Mouse (Mus musculus): ENCODE measurements around the gene Dixdc1.
A peak's percentile ranks its signal among the peaks of the same experiment; 100 is the strongest.

Dixdc1 gene

GRCm38 (mm10) chr9:50700921-50701691 is 38.2 kb downstream of the Dixdc1 start:
- DNase-seq (ENCODE audit: low spot score in 2 of 2) = no peak

DNA sequence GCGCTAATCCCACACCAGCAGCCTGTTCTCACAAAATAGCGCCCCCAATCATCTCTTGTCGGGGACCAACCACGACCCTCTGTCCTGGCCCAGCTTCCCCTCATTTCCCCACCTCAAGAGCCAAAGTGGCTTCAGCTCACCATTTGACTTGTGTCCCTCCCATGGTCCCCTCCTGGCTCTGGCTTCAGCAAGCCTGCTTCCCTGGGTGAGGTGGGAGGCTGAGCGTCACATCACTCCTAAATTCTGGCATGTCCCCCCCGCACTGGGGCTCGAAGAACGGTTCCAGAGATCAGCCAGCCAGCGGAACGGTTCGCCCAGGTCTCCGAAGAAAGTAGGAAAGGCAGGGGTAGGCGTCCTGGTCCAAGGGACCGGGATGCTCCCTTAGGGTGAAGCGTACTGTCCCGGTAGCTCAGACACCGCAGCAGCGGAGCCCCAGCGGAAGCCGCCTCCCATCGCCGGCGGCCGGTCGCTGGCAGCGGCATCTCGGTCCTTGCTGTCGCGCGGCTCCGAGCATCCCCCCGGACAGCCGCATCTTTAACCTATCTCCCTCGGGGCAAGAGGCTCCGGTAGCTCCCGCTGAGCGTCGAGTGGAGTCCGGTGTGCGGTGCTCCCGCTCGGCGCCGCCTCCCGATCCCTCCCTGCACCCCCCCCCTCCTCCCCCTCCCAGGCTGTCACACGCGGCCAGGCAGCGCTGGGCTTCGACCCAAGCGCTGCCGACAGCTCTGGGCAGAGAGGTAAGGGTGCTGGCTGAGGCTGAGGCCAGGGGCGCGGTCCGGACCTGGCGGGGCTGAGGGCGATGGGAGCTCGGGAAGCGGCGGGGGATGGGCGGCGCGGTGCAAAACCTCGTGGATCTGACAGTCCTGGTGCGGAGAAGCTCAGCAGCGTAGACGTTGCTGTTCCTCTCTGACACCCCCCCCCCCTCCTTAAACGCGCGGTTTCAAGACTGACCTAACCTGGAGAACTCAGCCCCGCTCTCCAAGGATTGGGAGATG is 40.6 kb downstream of the Dixdc1 start:
- DNase-seq (ENCODE audit: low spot score in 2 of 2) = peak; percentile 59 to 71

DNA sequence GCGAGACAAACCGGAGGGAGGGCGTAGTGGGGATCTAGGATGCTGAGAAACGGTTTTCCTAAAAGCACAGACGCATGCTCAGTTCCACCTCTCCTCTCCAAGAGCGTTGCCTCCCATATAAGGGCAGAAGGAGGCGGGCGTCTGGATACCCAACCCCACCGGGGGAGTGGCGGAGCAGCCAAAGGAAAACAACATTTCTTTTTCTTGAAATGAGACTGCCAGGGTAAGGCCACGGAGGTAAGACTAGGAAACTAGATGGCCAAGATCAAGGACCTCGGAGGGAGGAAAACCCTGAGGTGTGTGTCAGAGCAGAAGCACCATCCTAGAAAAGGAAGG is 41.6 kb downstream of the Dixdc1 start:
- peak; percentile 86 for DNase-seq (ENCODE audit: low spot score in 2 of 2)

- no peak for DNase-seq (ENCODE audit: low spot score in 2 of 2)
These were observed 42.2 kb downstream of the Dixdc1 start for GRCm38 (mm10) chr9:50696851-50697705.

- DNase-seq (ENCODE audit: low spot score in 2 of 2) = no peak
These were observed 44.2 kb downstream of the Dixdc1 start for GRCm38 (mm10) chr9:50695153-50695552.

DNA sequence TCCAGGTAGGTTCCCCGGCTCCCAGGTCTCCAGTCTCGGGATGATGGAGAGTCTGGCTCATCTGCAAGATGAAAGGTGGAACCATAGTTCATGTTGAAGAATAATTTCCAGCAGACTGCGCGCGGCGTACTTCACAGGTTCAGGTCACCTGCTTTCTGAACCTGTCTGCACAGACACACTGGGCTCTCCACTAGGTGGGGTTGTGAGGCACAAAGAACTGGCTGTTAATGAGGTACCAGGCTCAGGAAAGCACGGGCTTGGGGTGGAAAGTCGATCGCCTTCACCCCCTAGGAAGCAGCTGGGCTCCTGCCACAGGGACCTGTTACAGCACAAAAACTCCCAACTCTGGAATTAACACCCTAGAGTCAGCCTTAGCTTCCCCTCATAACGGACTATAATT is 45.7 kb downstream of the Dixdc1 start:
- no peak for DNase-seq (ENCODE audit: low spot score in 2 of 2)

DNA sequence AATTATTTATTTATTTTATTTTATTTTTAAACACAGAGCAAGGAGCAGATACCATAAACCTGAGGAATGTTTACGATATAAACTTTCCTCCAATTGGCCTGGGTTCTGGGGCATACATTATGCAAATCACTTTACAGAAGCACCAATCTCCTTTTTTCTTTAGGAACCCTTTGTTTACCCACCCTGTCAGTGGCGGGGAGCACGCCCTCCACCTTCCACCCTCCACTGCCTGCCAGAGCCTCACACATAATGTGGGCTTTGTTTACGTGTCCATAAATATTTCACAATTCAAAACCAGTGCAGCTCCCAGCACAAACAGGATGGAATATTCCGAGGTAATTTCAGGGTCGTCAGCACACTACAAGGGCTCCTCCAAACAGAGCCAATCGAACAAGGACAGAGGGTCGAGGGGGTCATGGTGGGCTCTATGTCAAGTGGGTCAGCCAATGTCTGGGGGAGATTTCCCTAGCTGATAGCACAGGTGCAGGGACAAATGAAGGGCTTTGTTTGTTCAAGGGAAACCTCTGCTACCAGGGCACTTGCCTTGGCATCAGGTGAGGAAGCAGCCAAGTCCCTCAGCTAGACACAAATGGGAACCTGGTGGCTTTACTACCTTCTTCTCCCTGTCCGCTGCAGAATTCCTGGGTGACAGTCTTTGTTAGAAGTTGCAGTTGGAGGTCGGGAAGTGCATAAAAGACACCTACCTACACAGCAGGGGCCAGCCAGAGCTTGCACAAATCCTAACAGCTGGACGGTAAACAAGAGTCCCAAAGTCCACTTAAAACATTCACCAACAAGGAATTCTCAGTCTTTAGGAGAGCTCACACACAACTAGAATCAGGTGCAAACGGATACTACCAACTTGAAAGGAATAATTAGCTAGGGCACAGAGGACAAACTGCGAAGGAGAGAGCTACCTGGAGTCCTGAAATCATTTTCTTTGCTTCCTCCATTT is 46.4 kb downstream of the Dixdc1 start:
- DNase-seq (ENCODE audit: low spot score in 2 of 2) = no peak

- DNase-seq (ENCODE audit: low spot score in 2 of 2) = no peak
These were observed 52.3 kb downstream of the Dixdc1 start for GRCm38 (mm10) chr9:50686866-50687652.

GRCm38 (mm10) chr9:50681727-50682126 is 57.6 kb downstream of the Dixdc1 start:
- DNase-seq (ENCODE audit: low spot score in 2 of 2) = no peak

- no peak for DNase-seq (ENCODE audit: low spot score in 2 of 2)
These were observed 59.9 kb downstream of the Dixdc1 start for GRCm38 (mm10) chr9:50679406-50679805.

DNA sequence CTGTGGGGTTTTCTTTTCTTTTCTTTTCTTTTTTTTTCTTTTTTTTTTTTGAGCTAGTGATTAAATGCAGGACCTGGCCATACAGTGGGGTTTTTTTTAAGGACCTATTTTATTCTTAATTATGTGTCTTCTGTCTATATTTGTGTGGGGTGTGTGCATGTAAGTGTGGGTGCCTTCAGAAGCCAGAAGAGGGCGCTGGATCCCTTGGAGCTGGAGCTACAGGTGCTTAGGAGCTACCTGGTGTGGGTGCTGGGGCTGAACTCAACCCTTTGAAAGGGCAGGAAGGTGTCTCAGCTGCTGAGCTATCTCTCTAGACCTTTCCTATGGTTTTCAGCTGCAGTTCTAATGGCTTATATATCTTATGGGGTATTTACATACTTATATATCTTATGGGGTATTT is 64.5 kb downstream of the Dixdc1 start:
- DNase-seq (ENCODE audit: low spot score in 2 of 2) = no peak

DNA sequence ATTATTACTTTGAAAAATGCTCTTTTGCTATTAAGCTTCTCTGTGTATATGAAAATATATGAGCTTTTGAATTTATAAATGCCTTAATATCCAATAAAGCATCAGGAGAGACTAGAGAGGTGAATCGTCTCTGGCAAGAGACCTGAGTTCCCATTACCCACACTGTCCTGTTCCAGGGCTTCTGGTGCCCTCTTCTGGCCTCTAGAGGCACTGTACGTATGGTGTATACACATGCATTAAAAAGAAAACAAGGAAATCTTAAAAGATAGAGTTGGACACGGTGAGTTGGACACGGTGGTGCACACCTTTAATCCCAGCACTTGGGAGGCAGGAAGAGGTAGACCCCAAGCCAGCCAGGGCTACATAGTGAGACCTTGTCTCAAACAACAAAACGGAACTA is 68.6 kb downstream of the Dixdc1 start:
- peak in 1 of 2 experiments; percentile 35 for DNase-seq (ENCODE audit: low spot score in 2 of 2)

GRCm38 (mm10) chr9:50667579-50668498 is 71.5 kb downstream of the Dixdc1 start:
- no peak for DNase-seq (ENCODE audit: low spot score in 2 of 2)

DNA sequence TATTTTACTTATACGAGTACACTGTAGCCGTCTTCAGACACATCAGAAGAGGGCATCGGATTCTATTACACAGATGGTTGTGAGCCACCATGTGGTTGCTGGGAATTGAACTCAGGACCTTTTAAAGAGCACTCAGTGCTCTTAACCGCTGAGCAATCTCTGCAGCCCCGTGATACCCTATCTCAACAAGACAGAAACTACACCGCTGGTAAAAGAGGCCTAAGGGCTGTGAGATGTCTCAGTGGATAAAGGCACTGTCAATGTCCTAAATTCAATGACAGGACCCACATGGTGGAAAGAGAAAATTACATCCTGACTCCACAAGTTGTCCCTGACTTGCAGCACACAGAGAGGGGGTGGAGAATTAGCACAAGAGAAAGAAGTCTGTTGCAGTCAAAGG is 72.9 kb downstream of the Dixdc1 start:
- no peak for DNase-seq (ENCODE audit: low spot score in 2 of 2)

GRCm38 (mm10) chr9:50664826-50665225 is 74.5 kb downstream of the Dixdc1 start:
- no peak for DNase-seq (ENCODE audit: low spot score in 2 of 2)

- DNase-seq (ENCODE audit: low spot score in 2 of 2) = peak; percentile 15 to 22
These were observed 78.9 kb downstream of the Dixdc1 start for GRCm38 (mm10) chr9:50660431-50660830.

DNA sequence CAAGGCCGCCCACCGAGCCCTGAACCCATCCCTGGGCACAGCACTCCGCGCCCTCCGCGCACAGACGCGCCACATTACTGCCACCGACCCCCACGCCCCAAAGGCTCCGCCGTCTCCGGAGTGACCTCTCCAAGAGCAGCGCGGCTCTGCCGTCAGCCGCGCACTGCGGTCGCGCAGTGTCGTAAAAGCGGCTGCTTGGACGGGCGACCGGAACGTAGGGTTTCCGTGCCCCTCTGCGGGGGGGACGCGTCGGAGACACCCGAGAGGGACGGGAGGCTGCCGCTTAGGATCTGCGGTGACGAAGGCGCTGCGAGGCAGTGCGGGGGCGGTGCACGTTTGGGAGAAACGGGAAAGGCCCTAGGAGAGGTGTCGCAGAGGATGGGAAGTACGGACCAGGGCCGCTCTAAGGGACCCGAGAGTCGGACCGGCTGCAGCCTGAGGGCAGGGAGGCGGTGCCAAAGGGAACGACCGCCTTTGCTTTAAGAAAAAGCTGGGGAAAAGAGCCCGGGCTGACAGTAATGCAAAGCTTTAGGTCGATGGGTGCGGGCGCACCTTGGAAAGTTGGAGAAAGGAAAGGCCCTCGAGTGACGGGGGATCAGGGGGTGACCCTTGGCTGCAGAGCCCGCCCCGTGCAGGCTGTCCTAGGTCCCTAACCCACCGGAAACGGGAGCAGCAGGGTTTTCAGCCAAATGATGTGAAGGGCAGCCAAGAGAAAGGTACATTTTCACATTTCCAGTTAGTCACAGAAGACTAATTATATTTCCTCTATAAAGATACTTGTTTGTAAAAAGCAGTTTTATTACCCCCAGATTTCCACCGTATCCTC is 79.7 kb downstream of the Dixdc1 start, which contains the start of gene Dlat:
Dlat (minus strand) TSS at position 389 of the 826 bp plus-strand sequence.
- DNase-seq (ENCODE audit: low spot score in 2 of 2) = peak; percentile 91 to 92

DNA sequence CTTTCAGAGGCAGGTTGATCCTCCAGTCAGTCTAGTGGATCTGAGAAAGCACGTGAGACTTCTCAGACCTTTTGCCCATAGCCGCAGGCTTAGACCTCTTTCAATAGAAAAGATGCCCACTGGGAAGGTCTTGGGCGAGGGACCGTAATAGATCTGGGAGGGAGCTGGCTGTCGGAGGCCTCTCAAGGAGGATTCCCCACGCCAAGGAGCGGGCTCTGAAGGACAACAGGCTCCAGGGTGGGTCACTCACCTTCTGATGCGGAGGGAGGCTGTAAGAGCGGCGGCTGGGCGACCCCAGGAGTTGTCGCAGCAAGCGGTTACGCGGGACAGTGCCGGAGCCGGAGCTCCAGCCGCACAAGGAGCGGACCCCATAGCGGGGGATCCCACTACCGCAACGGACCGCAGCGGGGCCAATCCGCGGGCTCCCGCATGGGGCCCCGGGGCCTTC is 80.4 kb downstream of the Dixdc1 start:
- DNase-seq (ENCODE audit: low spot score in 2 of 2) = no peak
